Mouse (Mus musculus) lung, postnatal 36 days (tissue): Measurements from ENCODE around the gene U2af1l4.

Experiments
- DNase-seq: peaks from one replicate; pipeline ENCODE4 v3.0.0; 2022; ENCODE audit warnings: mixed read lengths

Gene U2af1l4

DNA sequence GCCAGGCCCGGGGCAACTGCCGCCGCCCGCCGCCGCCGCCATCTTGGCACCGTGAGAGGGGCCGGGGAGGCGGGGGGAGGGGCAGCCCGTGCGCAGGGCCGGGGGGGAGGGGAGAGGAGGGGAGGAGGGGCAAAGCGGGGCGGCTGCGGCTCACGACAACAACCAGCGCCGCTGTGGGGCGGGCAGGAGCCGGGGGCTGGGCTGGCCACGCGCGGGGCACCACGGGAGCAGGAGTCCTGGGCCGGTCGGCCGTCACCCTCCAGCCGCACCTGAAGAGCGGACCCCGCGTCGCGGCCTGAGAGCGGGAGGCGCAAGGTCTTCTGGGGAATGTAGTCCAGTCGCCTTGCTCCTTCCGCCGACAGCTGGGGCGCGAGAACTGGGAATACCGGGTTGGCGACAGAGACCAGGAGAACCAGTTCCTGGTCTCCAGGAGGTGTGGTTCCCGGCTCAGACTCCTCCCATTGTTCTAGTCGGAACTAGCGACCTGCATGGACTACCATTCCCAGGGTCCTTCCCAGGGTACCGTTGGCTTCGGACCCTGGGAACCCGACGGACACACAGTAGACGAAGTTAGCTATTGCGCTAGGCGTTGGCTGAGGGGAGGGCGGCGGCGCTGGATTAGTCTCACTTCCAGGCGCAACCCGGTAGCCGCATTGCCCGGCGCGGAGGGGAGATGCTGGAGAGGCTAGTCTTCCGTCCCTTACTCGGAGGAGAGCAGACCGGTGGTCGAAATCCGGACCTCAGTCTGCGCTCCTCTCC, 25.8 kb downstream of the U2af1l4 start, which contains the start of gene Kmt2b:
Gene Kmt2b, minus strand, starts transcription at position 51 of the 759 bp plus-strand sequence.
- DNase-seq: peak; percentile 98

- DNase-seq: peak; percentile 90
Observed at GRCm38 (mm10) chr7:30589435-30590301, 26.6 kb downstream of the U2af1l4 start.

DNA sequence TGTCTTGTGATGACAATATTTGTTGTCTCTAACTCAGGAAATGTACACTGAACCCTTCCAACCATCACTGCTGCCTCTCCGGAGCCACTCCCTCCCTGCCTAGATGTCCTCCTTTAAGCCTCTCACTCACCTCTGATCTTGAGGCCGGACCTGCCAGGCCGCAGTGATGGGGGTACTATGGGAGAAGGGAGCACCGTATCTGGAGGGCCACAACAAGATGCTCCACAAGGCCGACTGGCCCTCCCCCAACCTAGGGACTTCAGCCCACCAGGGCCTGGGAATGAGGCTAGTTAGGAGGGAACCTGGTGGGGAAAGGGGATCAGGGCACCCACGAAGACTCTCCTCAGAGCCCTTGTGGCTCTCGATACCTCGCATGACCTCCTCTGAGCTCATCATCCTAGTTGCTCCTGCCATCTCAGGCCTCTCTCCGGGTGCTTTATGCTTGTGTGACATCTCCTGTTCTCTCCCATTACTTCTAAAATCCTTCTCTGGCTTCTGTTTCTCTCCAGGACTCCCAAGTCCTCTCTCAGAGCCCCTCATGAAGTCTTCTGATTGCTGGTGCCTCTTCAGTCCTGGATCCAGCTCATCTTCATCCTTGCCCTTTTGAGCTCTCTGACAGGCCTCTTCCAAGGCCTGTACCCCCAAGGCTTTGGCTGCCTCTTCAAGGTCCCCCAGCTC, 28.0 kb downstream of the U2af1l4 start:
- DNase-seq: no peak

- no peak for DNase-seq
Observed at GRCm38 (mm10) chr7:30591605-30591951, 28.5 kb downstream of the U2af1l4 start.

DNA sequence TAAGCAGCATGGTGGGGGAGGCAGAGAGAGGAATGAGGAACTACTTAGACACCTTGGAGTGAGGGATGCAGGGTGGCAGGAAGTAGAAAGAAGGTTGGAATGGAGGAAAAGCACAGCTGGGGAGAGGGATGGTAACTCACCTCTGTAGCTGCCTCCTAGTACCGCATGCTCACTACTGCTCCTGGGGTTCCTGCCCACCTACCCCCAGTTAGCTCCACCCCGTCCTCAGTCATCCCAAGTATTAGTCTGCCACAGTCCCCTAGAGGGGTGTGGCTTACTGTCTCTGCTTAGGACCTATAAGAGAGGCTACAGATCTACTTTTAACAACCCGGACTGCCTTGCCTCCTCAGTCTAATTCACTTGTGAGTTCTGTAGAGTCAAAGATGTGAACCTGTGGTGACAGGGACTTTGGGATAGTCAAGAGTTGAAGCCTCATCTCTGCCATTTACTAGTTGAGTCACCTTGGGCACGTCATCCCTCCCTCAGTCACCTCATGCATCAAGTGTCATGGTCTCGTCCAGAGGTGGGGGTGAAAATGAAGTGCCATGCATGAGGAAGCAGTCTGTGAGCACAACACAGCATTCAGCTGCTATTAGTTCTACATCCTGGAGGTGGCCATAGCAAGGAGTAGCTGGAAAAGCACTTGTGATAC, 29.8 kb downstream of the U2af1l4 start:
- peak; percentile 23 for DNase-seq

- no peak for DNase-seq
Observed at GRCm38 (mm10) chr7:30593579-30594509, 30.7 kb downstream of the U2af1l4 start.

GRCm38 (mm10) chr7:30594510-30595024, 31.5 kb downstream of the U2af1l4 start:
- DNase-seq: no peak

DNA sequence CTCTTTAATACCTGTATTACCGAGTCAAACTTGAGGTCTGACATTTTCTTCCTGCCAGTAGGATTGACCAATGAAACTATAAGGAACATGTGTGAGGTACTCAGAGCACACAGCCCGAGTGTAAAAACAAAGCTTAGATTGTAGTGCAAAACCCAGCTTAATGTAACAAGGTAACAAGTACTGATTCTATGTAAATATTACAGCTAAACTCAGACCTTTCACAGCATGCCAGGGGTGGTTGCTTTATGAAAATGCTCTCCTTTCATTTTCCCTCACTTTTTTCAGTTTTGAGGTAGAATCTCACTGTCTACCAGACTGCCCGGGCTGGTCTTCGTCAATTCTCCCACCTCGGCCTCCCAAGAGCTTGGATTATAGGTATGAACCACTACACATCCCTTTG, 33.0 kb downstream of the U2af1l4 start:
- no peak for DNase-seq

DNA sequence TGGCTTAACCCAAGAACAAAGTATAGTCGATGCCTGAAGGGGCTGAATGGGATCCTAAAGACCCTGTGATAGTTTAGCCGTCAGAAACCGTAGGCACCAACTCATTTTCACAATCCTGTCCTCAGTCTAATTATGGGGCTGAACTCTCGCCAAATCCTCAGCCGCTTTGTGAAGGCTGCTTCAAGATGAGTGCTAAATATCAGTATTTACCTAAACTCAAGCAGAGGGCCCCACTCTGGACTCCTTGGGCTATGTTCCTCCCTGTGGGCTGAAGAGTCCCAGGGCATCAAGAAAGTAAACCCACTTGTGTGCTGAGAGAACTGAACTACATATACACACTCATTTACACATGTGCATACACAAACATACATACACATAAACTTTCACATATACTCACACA, 33.7 kb downstream of the U2af1l4 start:
- DNase-seq: peak; percentile 70

GRCm38 (mm10) chr7:30598786-30599185, 35.7 kb downstream of the U2af1l4 start, which contains the start of gene Zbtb32:
TSS of gene Zbtb32 (minus strand) at chr7:30598909.
- no peak for DNase-seq

GRCm38 (mm10) chr7:30599933-30600353, 36.8 kb downstream of the U2af1l4 start:
- peak; percentile 97 for DNase-seq

GRCm38 (mm10) chr7:30600651-30601050, 37.5 kb downstream of the U2af1l4 start:
- DNase-seq: peak; percentile 84

DNA sequence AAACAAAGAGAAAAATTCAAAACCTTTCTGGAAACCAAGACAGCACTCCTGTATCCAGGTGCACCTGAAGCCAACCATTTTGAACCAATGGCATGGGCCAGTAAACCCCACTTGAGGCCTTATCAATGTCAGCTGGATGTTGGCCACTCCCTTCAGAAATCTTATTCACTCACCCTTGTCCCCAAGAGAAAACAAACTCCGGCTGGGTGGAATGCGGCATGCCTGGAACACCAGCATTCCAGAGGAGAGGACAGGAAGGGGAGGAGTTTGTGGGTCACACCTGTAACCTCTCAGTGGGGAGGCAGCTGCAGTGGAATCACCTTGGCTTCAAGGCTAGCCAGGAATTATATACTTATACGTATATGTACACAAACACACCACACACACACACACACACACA, 39.5 kb downstream of the U2af1l4 start:
- peak; percentile 88 for DNase-seq

DNA sequence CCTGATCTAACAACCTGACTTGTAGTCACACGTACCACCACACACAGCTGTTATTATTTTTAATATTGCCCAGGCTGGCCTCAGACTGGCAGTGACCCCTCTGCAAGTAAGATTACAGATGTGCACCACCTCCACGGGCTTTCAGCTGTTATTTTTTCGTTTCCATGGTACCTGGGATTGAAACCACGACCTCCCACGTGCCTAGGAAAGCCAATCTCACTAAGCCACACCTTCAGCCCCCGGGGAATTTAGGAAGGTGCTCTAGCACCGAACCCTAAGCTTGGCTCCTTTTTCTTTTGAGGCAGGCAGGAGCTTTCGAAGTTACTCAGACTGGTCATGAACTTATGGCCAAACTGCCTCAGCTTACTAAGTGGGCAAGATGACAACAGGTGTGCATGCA, 41.3 kb downstream of the U2af1l4 start:
- no peak for DNase-seq

GRCm38 (mm10) chr7:30604944-30605343, 41.8 kb downstream of the U2af1l4 start:
- DNase-seq: no peak

- DNase-seq: peak; percentile 87
Observed at GRCm38 (mm10) chr7:30607706-30608309, 44.7 kb downstream of the U2af1l4 start.

GRCm38 (mm10) chr7:30608476-30608875, 45.4 kb downstream of the U2af1l4 start:
- no peak for DNase-seq

DNA sequence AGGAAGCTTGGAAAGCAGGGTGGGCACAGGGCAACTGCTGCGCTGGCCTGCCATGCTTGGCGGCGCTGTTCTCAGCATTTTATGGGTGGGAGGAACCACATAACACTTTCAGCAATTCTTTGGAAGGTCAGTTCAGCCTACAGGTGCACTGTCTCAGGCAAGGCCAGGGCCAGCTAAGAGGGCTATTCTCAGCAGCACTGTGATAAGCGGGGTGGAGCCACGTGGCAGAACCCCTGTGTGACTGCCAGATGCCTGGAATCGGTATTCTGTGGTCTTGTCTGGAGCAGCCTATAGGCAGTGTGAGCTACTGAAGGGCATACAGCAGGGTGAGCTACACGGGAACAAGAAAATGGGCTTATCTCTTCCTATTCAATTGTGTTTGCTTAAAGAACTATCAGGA, 46.9 kb downstream of the U2af1l4 start:
- DNase-seq: no peak

DNA sequence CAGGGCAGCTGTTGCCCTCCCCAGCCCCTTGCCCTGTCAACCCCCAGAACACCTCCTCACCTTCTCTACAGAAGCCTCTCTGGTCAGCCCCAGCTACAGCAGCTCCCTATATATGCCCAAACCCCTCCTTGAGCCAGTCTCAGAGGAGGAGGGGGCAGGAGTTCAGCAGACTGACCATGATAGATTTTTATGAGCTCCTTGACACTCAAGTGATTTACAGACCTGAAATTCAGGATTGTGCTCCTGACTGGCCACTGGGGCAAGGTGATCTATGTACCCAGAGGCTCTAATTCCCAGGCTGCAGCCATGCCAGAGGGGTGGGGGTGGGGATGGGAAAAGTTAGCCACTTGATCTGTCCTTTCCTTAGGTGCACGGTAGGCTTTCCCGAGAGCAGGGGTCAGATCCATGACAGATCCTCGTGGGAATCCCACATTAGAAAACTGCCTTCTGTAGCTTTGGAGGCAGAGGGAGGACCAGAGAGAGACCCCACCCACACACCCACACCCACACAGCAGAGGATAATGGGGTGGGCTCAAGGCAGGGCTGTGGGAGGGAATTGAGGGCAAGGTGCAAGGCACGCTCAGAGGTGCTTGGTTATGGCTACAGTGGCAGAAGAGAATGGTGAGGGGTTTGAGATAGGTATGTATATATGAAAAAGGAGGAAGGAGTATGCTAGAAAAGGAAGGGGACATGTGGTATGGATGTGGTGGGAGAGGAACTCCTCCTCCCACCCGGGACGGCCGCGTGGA, 49.7 kb downstream of the U2af1l4 start, which contains the start of gene Upk1a:
Gene Upk1a, minus strand, starts transcription at position 194 of the 749 bp plus-strand sequence.
- no peak for DNase-seq

DNA sequence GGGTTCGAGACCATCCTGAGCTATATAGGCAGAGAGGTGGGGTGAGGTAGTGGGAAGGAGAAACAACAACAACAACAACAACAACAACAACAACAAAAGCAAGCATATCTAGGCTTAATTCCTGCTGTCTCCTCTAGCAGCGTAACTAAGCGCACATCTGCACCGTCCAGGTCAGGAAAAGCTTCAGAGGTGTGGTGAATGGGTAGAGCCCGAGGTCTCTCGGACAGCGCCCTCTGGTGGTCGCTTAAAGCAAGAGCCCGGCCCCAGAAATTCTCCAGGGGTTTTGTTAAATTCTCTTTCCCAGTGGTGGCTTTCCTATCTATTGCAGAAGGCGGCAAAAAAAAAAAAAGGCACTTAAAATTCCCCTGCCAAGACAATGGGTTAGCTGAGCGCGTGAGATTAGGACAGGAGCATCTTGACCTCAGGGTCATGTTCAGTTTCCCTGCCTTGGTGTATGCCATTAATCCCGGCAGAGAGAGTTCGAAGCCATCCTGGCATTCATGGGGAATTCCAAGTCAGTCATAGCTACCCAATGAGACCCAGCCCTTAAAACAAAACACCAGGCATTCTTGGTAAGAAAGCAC, 50.5 kb downstream of the U2af1l4 start:
- DNase-seq: peak; percentile 76
